Mouse (Mus musculus) bone marrow, adult 2 months (tissue): Measurements from ENCODE around the gene Cers5. TPM values are rescaled to one million over a fixed set of nuclear protein-coding genes. Genes with fewer than 3 reads are reported as not detected.

Experiments
- H3K27ac ChIP-seq: fragments of 200-500 bp; 2 replicates; pipeline ENCODE4 v1.5.1; 2012; ENCODE audit warnings: low read depth, mild to moderate bottlenecking, control low read depth, inconsistent platforms, low read length; ENCODE audit not compliant: control insufficient read depth, poor library complexity, insufficient read depth
- H3K4me1 ChIP-seq: fragments of 200-500 bp; 2 replicates; pipeline ENCODE4 v1.6.1; 2011; ENCODE audit warnings: low read length; ENCODE audit not compliant: control insufficient read depth, insufficient read depth
- H3K4me3 ChIP-seq: fragments of 200-500 bp; replicated peaks from 2 replicates; pipeline ENCODE3; 2011; ENCODE audit warnings: mild to moderate bottlenecking, low read depth, low read length, control low read depth; ENCODE audit not compliant: control insufficient read depth
- CTCF ChIP-seq: fragments of 200-500 bp; IDR thresholded peaks from 2 replicates; pipeline ENCODE4 v1.5.1; 2011; ENCODE audit warnings: low read length, control low read depth; ENCODE audit not compliant: control insufficient read depth, insufficient read depth
- POLR2A ChIP-seq: fragments of 200-500 bp; IDR thresholded peaks from 2 replicates; pipeline ENCODE4 v1.6.1; 2011; ENCODE audit warnings: low read depth, mild to moderate bottlenecking, control low read depth, low read length, borderline replicate concordance; ENCODE audit not compliant: control insufficient read depth
- WGBS: fragments of 180-500 bp; shearing (Covaris S2); methylation state at CpG from one replicate; pipeline ENCODE4 v1.1.7; 2018; 5-methylcytosine and 5-hydroxymethylcytosine counted together
- polyA plus RNA-seq: library from polyadenylated mRNA; stranded (reverse); fragments of >200 nt; gene quantifications from 2 replicates; pipeline ENCODE4 v1.2.4, GENCODE M21; 2011; ENCODE audit warnings: low replicate concordance; ENCODE audit not compliant: missing spikeins, insufficient read depth, insufficient read length

The Cers5 gene
- polyA plus RNA-seq, 1 experiment: 33.1 TPM

- H3K4me3 ChIP-seq: no peak overlapping the region
- TF ChIP-seq CTCF (no peak), POLR2A (no peak)
- WGBS: 78% methylated on average over 9 of the region's 9 CpGs
- no peak overlapping the region for H3K27ac ChIP-seq
- peaks cover 2% of the 10 kb centered on the region for H3K4me1 ChIP-seq
These were observed 54.1 kb downstream of the Cers5 start for GRCm38 (mm10) chr15:99718461-99719021.

GRCm38 (mm10) chr15:99717386-99718334 is 55.0 kb downstream of the Cers5 start, which contains the start of gene Gpd1:
Gene Gpd1 (plus strand): TSS chr15:99717515.
- no peak for TF ChIP-seq CTCF
- TF ChIP-seq POLR2A: no peak
- Histone ChIP-seq H3K4me3 (no peak within 1 kb of the TSS), H3K4me1 (peaks cover 2% of the 10 kb centered on the region), H3K27ac (no peak within 1 kb of the TSS)
- WGBS: 9% methylated on average over 26 of the region's 26 CpGs

- H3K4me1 ChIP-seq: peaks cover 2% of the 10 kb centered on the region
- no peak overlapping the region for H3K27ac ChIP-seq
- 84% methylated on average over 12 of the region's 12 CpGs for WGBS
- no peak overlapping the region for H3K4me3 ChIP-seq
- no peak for TF ChIP-seq CTCF
- no peak for TF ChIP-seq POLR2A
These were observed 55.9 kb downstream of the Cers5 start for GRCm38 (mm10) chr15:99716814-99717213.

- Histone ChIP-seq H3K4me3 (no peak overlapping the region), H3K27ac (no peak overlapping the region; the same call in 1 of the 2 replicates), H3K4me1 (peaks cover 2% of the 10 kb centered on the region)
- WGBS: 81% methylated on average over 11 of the region's 11 CpGs
- TF ChIP-seq CTCF (no peak), POLR2A (0 out of 2 replicates have a peak, but pooled peaks have one; percentile 15)
These were observed 56.5 kb downstream of the Cers5 start for GRCm38 (mm10) chr15:99715982-99716746.

- H3K27ac ChIP-seq: peak overlapping the region; percentile 8; the same call in 1 of the 2 replicates
- no peak overlapping the region for H3K4me3 ChIP-seq
- WGBS: 58% methylated on average over 13 of the region's 13 CpGs
- TF ChIP-seq POLR2A: no peak
- peaks cover 2% of the 10 kb centered on the region for H3K4me1 ChIP-seq
These were observed 57.3 kb downstream of the Cers5 start for GRCm38 (mm10) chr15:99715361-99715865.

- H3K4me3 ChIP-seq: no peak overlapping the region
- WGBS: 56% methylated on average over 7 of the region's 7 CpGs
- no peak for TF ChIP-seq POLR2A
- TF ChIP-seq CTCF: peak; percentile 94
- H3K4me1 ChIP-seq: peaks cover 2% of the 10 kb centered on the region
- no peak overlapping the region; the same call in 1 of the 2 replicates for H3K27ac ChIP-seq
These were observed 57.8 kb downstream of the Cers5 start for GRCm38 (mm10) chr15:99714858-99715257.

GRCm38 (mm10) chr15:99714206-99714605 is 58.5 kb downstream of the Cers5 start:
- 67% methylated on average over 4 of the region's 4 CpGs for WGBS
- H3K4me1 ChIP-seq: peaks cover 2% of the 10 kb centered on the region
- TF ChIP-seq CTCF (no peak), POLR2A (no peak)
- H3K4me3 ChIP-seq: no peak overlapping the region
- no peak overlapping the region for H3K27ac ChIP-seq
